Mouse (Mus musculus): Measurements from ENCODE around the gene Cpne9.
"Not testable (repeated sequence)": the region's sequence is repeated elsewhere in the genome, so short reads cannot be mapped to it uniquely, and the experiment has no call there.

Gene Cpne9

GRCm38 (mm10) chr6:113290346-113290745 lies 8.2 kb downstream of the Cpne9 start:
- no peak for DNase-seq

- no peak for DNase-seq
Measured at GRCm38 (mm10) chr6:113292938-113293337, 10.8 kb downstream of the Cpne9 start.

- DNase-seq, result no peak
Measured at GRCm38 (mm10) chr6:113296046-113296445, 13.9 kb downstream of the Cpne9 start.

GRCm38 (mm10) chr6:113296639-113297038 lies 14.5 kb downstream of the Cpne9 start:
- no peak for DNase-seq

- no peak for DNase-seq
Measured at GRCm38 (mm10) chr6:113301350-113301749, 19.2 kb downstream of the Cpne9 start.

GRCm38 (mm10) chr6:113302258-113302657 lies 20.2 kb downstream of the Cpne9 start:
- DNase-seq, result peak; percentile 21

- DNase-seq, result peak; percentile 100
Measured at GRCm38 (mm10) chr6:113306322-113306985, 24.3 kb downstream of the Cpne9 start.

- DNase-seq, result no peak
Measured at GRCm38 (mm10) chr6:113306986-113307349, 24.9 kb downstream of the Cpne9 start, which contains the start of gene Brpf1. Gene Brpf1, plus strand, starts transcription at chr6:113307137.

- DNase-seq, result peak; percentile 55
Measured at GRCm38 (mm10) chr6:113307481-113308121, 25.5 kb downstream of the Cpne9 start.

- DNase-seq, result no peak
Measured at GRCm38 (mm10) chr6:113308141-113308540, 26.0 kb downstream of the Cpne9 start.

GRCm38 (mm10) chr6:113315972-113316371 lies 33.9 kb downstream of the Cpne9 start:
- DNase-seq, result no peak

- peak; percentile 96 for DNase-seq
Measured at GRCm38 (mm10) chr6:113326533-113327315, 44.6 kb downstream of the Cpne9 start, which contains the start of gene Ogg1. Gene Ogg1, plus strand, starts transcription at chr6:113326972.

- no peak for DNase-seq
Measured at GRCm38 (mm10) chr6:113329396-113329795, 47.3 kb downstream of the Cpne9 start.

GRCm38 (mm10) chr6:113330547-113330946 lies 48.4 kb downstream of the Cpne9 start:
- no peak for DNase-seq

GRCm38 (mm10) chr6:113331721-113332120 lies 49.6 kb downstream of the Cpne9 start:
- DNase-seq, result no peak

GRCm38 (mm10) chr6:113332734-113333133 lies 50.6 kb downstream of the Cpne9 start:
- not testable (repeated sequence) for DNase-seq

- DNase-seq, result peak; percentile 62
Measured at GRCm38 (mm10) chr6:113333137-113333950, 51.2 kb downstream of the Cpne9 start.

GRCm38 (mm10) chr6:113334216-113334615 lies 52.1 kb downstream of the Cpne9 start:
- no peak for DNase-seq

- DNase-seq, result peak; percentile 39
Measured at GRCm38 (mm10) chr6:113336852-113337620, 54.9 kb downstream of the Cpne9 start.

GRCm38 (mm10) chr6:113341574-113341973 lies 59.5 kb downstream of the Cpne9 start:
- no peak for DNase-seq

GRCm38 (mm10) chr6:113342297-113342696 lies 60.2 kb downstream of the Cpne9 start:
- no peak for DNase-seq
